Mouse (Mus musculus): ENCODE measurements around the gene Slc4a10.

GRCm38 (mm10) chr2:62149421-62149820, 103.2 kb downstream of the Slc4a10 start:
- TF ChIP-seq CTCF (IDR thresholded peaks at IDR 0.05; ENCODE audit: low read depth) (no peak), EP300 (IDR thresholded peaks at IDR 0.05; ENCODE audit: low read depth) (no peak)
